Mouse (Mus musculus) forebrain, embryonic 14.5 days (tissue): ENCODE measurements around the gene Btbd19. TPM values are rescaled to one million over a fixed set of nuclear protein-coding genes. Genes with fewer than 3 reads are reported as not detected.

Experiments used
- ATAC-seq: fragments of 200-750 bp; cut with Nextera tagmentation; 2 replicates; pipeline ENCODE4 v1.8.0; 2017; ENCODE audit warnings: mild to moderate bottlenecking, moderate library complexity
- DNase-seq: peaks from one replicate; pipeline ENCODE4 v3.0.0-alpha.2; 2015; ENCODE audit warnings: low spot score
- H3K27ac ChIP-seq: fragments of 300-500 bp; sonication (generic); 2 replicates; pipeline ENCODE4 v1.5.1; 2014; ENCODE audit warnings: low read depth, mild to moderate bottlenecking, control low read depth, low read length, moderate library complexity
- H3K27me3 ChIP-seq: fragments of 300-500 bp; sonication (generic); replicated peaks from 2 replicates; pipeline ENCODE4 v1.6.1; 2014; ENCODE audit warnings: low read length, control low read depth, mixed read lengths; ENCODE audit not compliant: control insufficient read depth, insufficient read depth
- H3K36me3 ChIP-seq: fragments of 300-500 bp; sonication (generic); 2 replicates; pipeline ENCODE4 v1.6.1; 2014; ENCODE audit warnings: low read length, control low read depth; ENCODE audit not compliant: control insufficient read depth, insufficient read depth
- H3K4me1 ChIP-seq: fragments of 300-500 bp; sonication (generic); 2 replicates; pipeline ENCODE4 v1.6.1; 2014; ENCODE audit warnings: antibody characterized with exemption, low read length, control low read depth; ENCODE audit not compliant: control insufficient read depth, insufficient read depth
- H3K4me2 ChIP-seq: fragments of 300-500 bp; sonication (generic); 2 replicates; pipeline ENCODE4 v1.6.1; 2014; ENCODE audit warnings: mild to moderate bottlenecking, control low read depth, low read length
- H3K4me3 ChIP-seq: fragments of 300-500 bp; sonication (generic); 2 replicates; pipeline ENCODE4 v1.5.1; 2014; ENCODE audit warnings: low read depth, low read length, control low read depth
- H3K9ac ChIP-seq: fragments of 300-500 bp; sonication (generic); 2 replicates; pipeline ENCODE4 v1.6.1; 2014; ENCODE audit warnings: mild to moderate bottlenecking, low read length, control low read depth, moderate library complexity
- H3K9me3 ChIP-seq: fragments of 300-500 bp; sonication (generic); replicated peaks from 2 replicates; pipeline ENCODE4 v1.6.1; 2016; ENCODE audit warnings: low read length, control low read depth, mixed read lengths; ENCODE audit not compliant: control insufficient read depth
- WGBS: fragments of 180-500 bp; shearing (Covaris S2); extraction: QIAGEN DNeasy Blood & Tissue Kit; methylation state at CpG from one replicate; pipeline ENCODE4 v1.1.7; 2014; 5-methylcytosine and 5-hydroxymethylcytosine counted together
- polyA plus RNA-seq: library from polyadenylated mRNA; unstranded; fragments of >200 nt; fragmentation: Nextera tagmentation; extraction: Ambion mirVana; gene quantifications from 2 replicates; pipeline ENCODE4 v1.2.1, GENCODE M21; 2014

Btbd19 gene
- polyA plus RNA-seq, 1 experiment from 2014 or later: 2.5 TPM

DNA sequence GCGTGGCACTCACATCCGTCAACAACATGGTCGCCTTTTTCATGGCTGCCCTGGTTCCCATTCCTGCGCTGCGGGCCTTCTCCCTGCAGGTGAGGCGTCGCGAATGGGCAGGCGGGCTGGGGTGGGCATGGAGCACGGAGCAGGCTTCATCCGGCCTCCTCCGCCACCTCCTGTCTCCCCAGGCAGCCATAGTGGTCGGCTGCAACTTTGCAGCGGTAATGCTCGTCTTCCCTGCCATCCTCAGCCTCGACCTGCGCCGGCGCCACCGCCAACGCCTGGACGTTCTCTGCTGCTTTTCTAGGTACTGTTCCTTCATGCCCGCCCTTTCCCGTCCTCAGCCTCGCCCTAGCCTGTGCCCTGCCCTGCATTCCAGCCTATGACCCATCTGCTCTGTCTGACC, 16.2 kb downstream of the Btbd19 start:
- Histone ChIP-seq H3K9ac (no peak overlapping the region), H3K4me3 (no peak overlapping the region), H3K36me3 (peaks cover 17% of the 10 kb centered on the region; the same call in 1 of the 2 replicates), H3K4me1 (no peaks in the 10 kb centered on the region), H3K9me3 (no peaks in the 10 kb centered on the region), H3K27me3 (no peaks in the 10 kb centered on the region), H3K4me2 (no peak overlapping the region), H3K27ac (no peak overlapping the region)
- 93% methylated on average over 25 of the region's 25 CpGs for WGBS
- DNase-seq: no peak
- no peak for ATAC-seq

DNA sequence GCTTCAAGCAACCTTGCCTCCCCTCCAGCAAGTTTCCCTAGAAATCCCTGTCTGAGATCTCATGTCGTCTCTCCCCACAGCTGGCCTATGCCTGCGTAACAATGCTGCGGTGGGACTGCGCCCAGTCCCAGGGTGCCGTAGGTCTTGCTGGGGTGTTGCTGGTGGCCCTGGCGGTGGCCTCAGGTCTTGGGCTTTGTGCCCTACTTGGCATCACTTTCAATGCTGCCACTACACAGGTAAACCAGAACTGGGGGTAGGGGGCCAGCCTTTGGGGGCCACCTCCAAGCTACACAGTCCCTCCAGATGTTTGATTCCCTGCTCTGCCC, 17.0 kb downstream of the Btbd19 start:
- Histone ChIP-seq H3K4me1 (no peaks in the 10 kb centered on the region), H3K9ac (no peak overlapping the region), H3K4me2 (no peak overlapping the region), H3K36me3 (peaks cover 11% of the 10 kb centered on the region; the same call in 1 of the 2 replicates), H3K4me3 (no peak overlapping the region), H3K9me3 (no peaks in the 10 kb centered on the region), H3K27me3 (no peaks in the 10 kb centered on the region), H3K27ac (no peak overlapping the region)
- 90% methylated on average over 6 of the region's 6 CpGs for WGBS
- ATAC-seq: no peak
- no peak for DNase-seq

DNA sequence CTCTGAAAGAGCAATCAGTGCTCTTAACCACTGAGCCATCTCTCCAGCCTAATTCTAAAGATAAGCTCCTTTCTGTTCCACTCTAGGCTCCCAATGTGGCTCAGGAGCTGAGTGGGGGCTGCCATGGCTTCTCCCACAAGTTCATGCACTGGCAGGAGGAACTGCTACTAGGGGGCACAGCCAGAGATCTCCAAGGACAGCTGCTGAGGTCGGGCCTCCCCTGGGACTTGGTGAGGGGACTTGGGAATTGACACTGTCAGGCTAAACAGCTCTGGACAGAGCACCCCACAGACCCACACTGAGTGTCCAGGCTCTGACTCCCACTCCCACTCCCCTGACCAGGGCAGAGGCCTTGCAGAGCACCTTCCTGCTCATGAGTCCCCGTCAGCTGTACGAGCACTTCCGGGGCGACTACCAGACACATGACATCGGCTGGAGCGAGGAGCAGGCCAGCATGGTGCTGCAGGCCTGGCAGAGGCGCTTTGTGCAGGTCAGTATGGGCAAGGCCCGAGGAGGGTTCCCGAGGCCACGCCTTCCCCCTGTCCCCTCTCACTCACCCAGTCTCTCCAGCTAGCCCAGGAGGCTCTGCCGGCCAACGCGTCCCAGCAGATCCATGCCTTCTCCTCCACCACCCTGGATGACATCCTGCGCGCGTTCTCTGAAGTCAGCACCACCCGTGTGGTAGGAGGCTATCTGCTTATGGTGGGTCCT, 17.6 kb downstream of the Btbd19 start:
- no peaks in the 10 kb centered on the region for H3K27me3 ChIP-seq
- peaks cover 11% of the 10 kb centered on the region; the same call in 1 of the 2 replicates for H3K36me3 ChIP-seq
- H3K4me1 ChIP-seq: no peaks in the 10 kb centered on the region
- no peak overlapping the region for H3K4me3 ChIP-seq
- DNase-seq (no peak), ATAC-seq (no peak)
- 92% methylated on average over 18 of the region's 18 CpGs for WGBS
- no peak overlapping the region for H3K4me2 ChIP-seq
- no peaks in the 10 kb centered on the region for H3K9me3 ChIP-seq
- no peak overlapping the region for H3K9ac ChIP-seq
- no peak overlapping the region for H3K27ac ChIP-seq

DNA sequence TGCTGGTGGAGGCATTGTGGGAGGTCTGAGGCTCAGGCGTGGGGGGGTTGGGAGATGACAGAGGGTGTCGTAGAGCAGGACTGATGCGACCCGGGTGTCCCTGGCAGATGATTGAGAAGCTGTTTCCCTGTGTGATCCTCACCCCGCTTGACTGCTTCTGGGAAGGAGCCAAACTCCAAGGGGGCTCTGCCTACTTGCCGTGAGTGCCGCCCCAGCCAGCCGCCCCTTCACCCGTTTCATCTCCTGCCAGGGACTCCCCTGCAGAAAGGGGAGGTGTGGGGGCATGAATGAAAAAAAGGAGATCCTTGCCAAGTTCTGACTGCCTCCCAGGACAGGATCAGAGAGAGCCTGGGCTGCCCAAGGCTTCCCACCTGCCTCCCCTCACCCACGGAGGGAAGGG, 20.4 kb downstream of the Btbd19 start:
- WGBS: 39% methylated on average over 10 of the region's 10 CpGs
- no peaks in the 10 kb centered on the region for H3K9me3 ChIP-seq
- no peaks in the 10 kb centered on the region for H3K4me1 ChIP-seq
- no peak overlapping the region for H3K27ac ChIP-seq
- DNase-seq: peak; percentile 19
- no peak for ATAC-seq
- no peaks in the 10 kb centered on the region for H3K27me3 ChIP-seq
- H3K36me3 ChIP-seq: peaks cover 11% of the 10 kb centered on the region; the same call in 1 of the 2 replicates
- no peak overlapping the region for H3K4me3 ChIP-seq
- H3K9ac ChIP-seq: no peak overlapping the region
- H3K4me2 ChIP-seq: no peak overlapping the region

DNA sequence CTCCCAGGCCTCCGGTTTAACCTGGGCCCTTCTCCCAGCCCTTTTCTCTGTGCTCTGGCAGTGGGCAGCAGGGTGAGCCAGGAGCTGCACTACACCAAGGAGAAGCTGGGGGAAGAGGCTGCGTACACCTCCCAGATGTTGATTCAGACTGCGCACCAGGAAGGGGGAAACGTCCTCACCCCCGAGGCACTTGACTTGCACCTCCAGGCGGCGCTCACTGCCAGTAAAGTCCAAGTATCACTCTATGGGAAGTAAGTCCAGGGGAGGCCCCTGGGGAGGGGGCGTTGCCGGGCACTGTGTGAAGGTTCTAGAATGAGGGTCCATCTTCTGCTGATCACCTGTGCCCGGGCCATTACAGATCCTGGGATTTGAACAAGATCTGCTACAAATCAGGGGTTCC, 20.9 kb downstream of the Btbd19 start:
- no peaks in the 10 kb centered on the region for H3K9me3 ChIP-seq
- whole genome bisulfite sequencing: 82% methylated on average over 10 of the region's 10 CpGs
- no peak overlapping the region for H3K27ac ChIP-seq
- H3K4me2 ChIP-seq: no peak overlapping the region
- ATAC-seq (no peak), DNase-seq (no peak)
- no peaks in the 10 kb centered on the region for H3K27me3 ChIP-seq
- H3K4me1 ChIP-seq: no peaks in the 10 kb centered on the region
- peaks cover 9% of the 10 kb centered on the region; the same call in 1 of the 2 replicates for H3K36me3 ChIP-seq
- no peak overlapping the region for H3K4me3 ChIP-seq
- H3K9ac ChIP-seq: no peak overlapping the region

DNA sequence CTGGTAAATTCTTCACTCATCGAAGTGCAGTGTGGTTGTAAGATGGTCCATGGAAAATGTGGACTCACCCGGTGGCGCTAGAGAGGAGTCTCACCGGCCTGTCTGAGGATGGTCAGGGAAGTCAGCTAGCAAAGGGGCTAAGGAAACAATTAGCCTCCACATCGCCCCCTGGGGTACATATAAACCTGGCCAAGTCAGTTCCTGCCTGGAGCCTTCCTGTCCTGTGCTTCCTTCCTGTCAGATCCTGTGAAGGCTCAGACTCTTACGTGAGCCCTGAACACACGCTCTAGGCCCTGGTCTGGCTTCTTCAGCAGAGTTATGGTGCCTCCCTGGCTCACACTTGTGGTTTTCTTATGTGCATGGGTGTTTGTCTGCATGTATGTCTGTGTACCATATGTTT, 24.3 kb downstream of the Btbd19 start:
- ATAC-seq: no peak
- WGBS: 51% methylated on average over 7 of the region's 7 CpGs
- Histone ChIP-seq H3K9me3 (no peaks in the 10 kb centered on the region), H3K9ac (no peak overlapping the region), H3K4me2 (no peak overlapping the region), H3K4me3 (no peak overlapping the region), H3K27me3 (peaks cover 7% of the 10 kb centered on the region; the same call in 1 of the 2 replicates), H3K27ac (no peak overlapping the region), H3K4me1 (peaks cover 8% of the 10 kb centered on the region), H3K36me3 (no peaks in the 10 kb centered on the region)
- no peak for DNase-seq

DNA sequence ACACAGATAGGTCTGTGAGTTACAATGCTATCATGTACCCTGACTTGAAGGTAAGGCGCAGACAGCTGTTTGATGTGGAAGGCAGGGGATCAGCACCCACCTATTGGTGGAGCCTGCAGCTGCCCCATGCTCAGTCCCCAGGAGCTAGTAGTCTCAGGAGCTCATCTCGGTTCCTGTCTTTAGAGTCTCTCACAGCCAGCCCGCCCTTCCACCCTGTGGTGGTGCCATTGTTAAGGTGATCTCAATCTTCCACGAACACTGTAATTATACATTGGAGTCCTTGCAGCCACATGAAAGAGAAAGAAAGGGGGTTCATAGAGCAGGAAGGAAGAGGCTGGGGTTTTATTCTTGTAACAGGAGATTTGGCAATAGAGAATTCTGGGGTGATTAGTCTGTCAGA, 25.5 kb downstream of the Btbd19 start:
- ATAC-seq: no peak
- no peak for DNase-seq
- Histone ChIP-seq H3K4me2 (no peak overlapping the region), H3K9ac (no peak overlapping the region), H3K27ac (no peak overlapping the region), H3K36me3 (no peaks in the 10 kb centered on the region), H3K27me3 (peaks cover 7% of the 10 kb centered on the region; the same call in 1 of the 2 replicates), H3K4me1 (peaks cover 13% of the 10 kb centered on the region), H3K9me3 (no peaks in the 10 kb centered on the region), H3K4me3 (no peak overlapping the region)
- WGBS: 52% methylated on average over 4 of the region's 4 CpGs

DNA sequence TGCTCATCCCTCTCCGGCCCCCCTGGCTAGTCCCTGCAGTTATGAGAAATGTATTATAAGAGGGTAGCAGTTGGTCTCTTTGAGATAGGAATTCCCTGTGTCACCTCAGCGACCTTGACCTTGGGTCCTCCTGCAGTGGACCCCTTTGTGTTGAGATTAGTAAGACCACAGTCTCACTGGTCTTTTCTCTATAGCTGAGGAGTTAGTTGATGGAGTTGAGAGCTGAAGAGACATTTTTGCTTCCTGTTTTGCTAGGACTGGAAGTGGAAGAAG, 26.8 kb downstream of the Btbd19 start:
- Histone ChIP-seq H3K9ac (no peak overlapping the region), H3K4me2 (no peak overlapping the region)
- WGBS: 67% methylated on average over 2 of the region's 2 CpGs

DNA sequence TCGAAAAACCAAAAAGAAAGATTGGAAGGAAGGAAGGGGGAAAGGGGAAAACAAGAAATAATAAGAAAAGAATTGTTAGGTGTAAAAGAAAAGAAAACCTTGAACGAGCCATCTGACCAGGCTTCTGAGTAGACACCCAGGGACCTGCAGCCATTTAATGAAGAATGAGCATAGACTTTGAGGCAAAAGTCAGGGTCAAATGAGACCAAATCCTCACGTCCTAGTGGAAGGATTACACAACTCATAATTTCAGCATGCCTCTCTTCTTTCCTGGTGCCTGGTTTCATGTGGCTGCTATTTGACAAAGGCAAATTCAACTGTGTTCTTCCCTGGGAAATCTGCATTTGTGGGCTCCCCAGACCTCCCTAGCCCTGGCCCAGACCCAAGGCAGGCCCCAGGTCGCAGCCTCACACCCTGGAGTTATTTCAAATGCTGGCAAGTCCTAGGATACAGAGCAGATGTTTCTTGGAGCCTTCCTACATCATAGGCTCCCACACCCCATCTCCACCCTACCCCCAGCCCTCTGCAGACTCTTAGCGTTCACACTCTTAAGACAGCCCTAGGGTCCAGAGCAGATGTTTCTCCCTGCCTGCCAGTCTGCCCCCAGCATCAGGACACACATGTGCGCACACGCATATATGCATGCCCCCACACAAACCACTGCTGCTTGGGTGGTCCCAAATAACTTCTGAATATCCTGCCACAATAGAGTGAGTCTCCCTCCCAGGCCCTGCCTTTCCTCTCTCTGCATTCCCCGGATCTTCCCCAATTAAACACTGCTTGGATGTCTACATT, 27.4 kb downstream of the Btbd19 start:
- no peaks in the 10 kb centered on the region for H3K9me3 ChIP-seq
- DNase-seq (no peak), ATAC-seq (no peak)
- WGBS: 67% methylated on average over 8 of the region's 8 CpGs
- no peaks in the 10 kb centered on the region for H3K36me3 ChIP-seq
- peaks cover 7% of the 10 kb centered on the region; the same call in 1 of the 2 replicates for H3K27me3 ChIP-seq
- 0 out of 2 replicates have a peak overlapping the region, but pooled peaks have one; percentile 9 for H3K4me2 ChIP-seq
- no peak overlapping the region for H3K27ac ChIP-seq
- peak overlapping the region; percentile 7; the same call in 1 of the 2 replicates for H3K9ac ChIP-seq
- no peak overlapping the region for H3K4me3 ChIP-seq
- H3K4me1 ChIP-seq: peaks cover 13% of the 10 kb centered on the region

More for the DNA sequence above, 26.8 kb downstream of the Btbd19 start:
- ATAC-seq (no peak), DNase-seq (no peak)
- no peaks in the 10 kb centered on the region for H3K36me3 ChIP-seq
- H3K27ac ChIP-seq: no peak overlapping the region
- no peaks in the 10 kb centered on the region for H3K9me3 ChIP-seq
- H3K27me3 ChIP-seq: peaks cover 7% of the 10 kb centered on the region; the same call in 1 of the 2 replicates
- H3K4me1 ChIP-seq: peaks cover 13% of the 10 kb centered on the region
- H3K4me3 ChIP-seq: no peak overlapping the region
